In genomic region chr3:38884276-38884675, GRCm38 (mm10) we compare ENCODE assay signal across 8 mouse cellular contexts. TPM values are rescaled to one million over a fixed set of nuclear protein-coding genes. Genes with fewer than 3 reads are reported as not detected.
DNase-seq lines count a peak whose midpoint lies in the region; ATAC-seq and TF ChIP-seq lines count a peak whose summit lies in the region.

No protein-coding gene starts in this region.

- no peaks in the 10 kb centered on the region for H3K36me3 ChIP-seq in intestine, postnatal 0 days (ENCODE audit: control insufficient read depth, insufficient read depth)

- no peak overlapping the region for H3K9ac ChIP-seq in intestine, postnatal 0 days (ENCODE audit: low read depth, low read length)

- peak; percentile 95 for TF ChIP-seq CTCF in intestine, postnatal 0 days (IDR thresholded peaks at IDR 0.05; ENCODE audit: low read depth)

- WGBS in intestine, postnatal 0 days: 1% methylated on average over 6 of the region's 6 CpGs

- peak; percentile 65 for DNase-seq in adrenal gland, adult 8-10 months
- DNase-seq in embryo, embryonic 9.5 days (ENCODE audit: extremely low spot score): peak; percentile 90
- peak; percentile 94 for DNase-seq in heart, adult 11 months
- DNase-seq in left cerebral cortex, postnatal 36 days (ENCODE audit: low spot score in 2 of 2): peak; percentile 75 to 84
- peak; percentile 93 for DNase-seq in mesoderm, embryonic 11.5 days (ENCODE audit: low read depth, low spot score)
- peak; percentile 62 to 63 for DNase-seq in right cerebral cortex, postnatal 36 days (ENCODE audit: low spot score in 2 of 2)

- peak; percentile 31; the same call in 1 of the 2 replicates for ATAC-seq in intestine, postnatal 0 days
- no peak for ATAC-seq in monocyte, adult 5-6 weeks (replicated peaks; ENCODE audit: insufficient number of reproducible peaks, low FRiP score, low TSS enrichment, poor library complexity, severe bottlenecking)

- H3K9me3 ChIP-seq in intestine, postnatal 0 days (ENCODE audit: control insufficient read depth): no peaks in the 10 kb centered on the region

- no peaks in the 10 kb centered on the region for H3K4me1 ChIP-seq in intestine, postnatal 0 days (replicated peaks; ENCODE audit: control insufficient read depth, insufficient read depth, low read length)

- peak overlapping the region; percentile 60 for H3K4me3 ChIP-seq in intestine, postnatal 0 days (ENCODE audit: low read depth, low read length)

- peak overlapping the region; percentile 97 for H3K4me2 ChIP-seq in intestine, postnatal 0 days (replicated peaks; ENCODE audit: low read depth)

- intact Hi-C loops in left cerebral cortex, postnatal 36 days (cut with DNase I): loop anchor here (2.0 to 10.0 kb wide), 5 partner anchors 321 to 1561 kb away; no protein-coding TSS in a partner anchor

- H3K27ac ChIP-seq in intestine, postnatal 0 days (ENCODE audit: low read depth, low read length): no peak overlapping the region

- peaks cover 35% of the 10 kb centered on the region for H3K27me3 ChIP-seq in intestine, postnatal 0 days (replicated peaks; ENCODE audit: control insufficient read depth, insufficient read depth, low read length)

RNA-seq across cellular contexts. Expression of gene Fat4, which starts 2.5 kb away (rescaled TPM):
- total RNA-seq in adrenal gland, adult 8-10 months (2022): 10 to 100 TPM in 3 of 4 experiments, 1 to 10 TPM in 1; 8.7 to 20.2 (median 13.7) TPM
- 2.8 and 3.0 TPM in 2 replicates for polyA plus RNA-seq in intestine, postnatal 0 days (2015; fragmentation: Nextera tagmentation; extraction: Ambion mirVana)
- total RNA-seq in left cerebral cortex, postnatal 36 days (2021): 10 to 100 TPM; 10.4 to 14.1 TPM
- total RNA-seq in monocyte, adult 5-6 weeks (2017): not detected in 3 replicates
